Mouse (Mus musculus): ENCODE results near the gene Tjp2.

GRCm38 (mm10) chr19:24205001-24205400, 19.8 kb downstream of the Tjp2 start:
- TF ChIP-seq CTCF (IDR thresholded peaks at IDR 0.05; ENCODE audit: extremely low read depth, insufficient read depth, low read length) (no peak), POLR2A (IDR thresholded peaks at IDR 0.05; ENCODE audit: extremely low read depth, insufficient read depth, low read length) (no peak)
